Mouse (Mus musculus): ENCODE measurements around the gene Kcng4. TPM values are rescaled to one million over a fixed set of nuclear protein-coding genes. Genes with fewer than 3 reads are reported as not detected.
A peak's percentile ranks its signal among the peaks of the same experiment; 100 is the strongest.

The Kcng4 gene
- total RNA-seq, 2 experiments from 2014 or later = 0.42 to 0.79 TPM

DNA sequence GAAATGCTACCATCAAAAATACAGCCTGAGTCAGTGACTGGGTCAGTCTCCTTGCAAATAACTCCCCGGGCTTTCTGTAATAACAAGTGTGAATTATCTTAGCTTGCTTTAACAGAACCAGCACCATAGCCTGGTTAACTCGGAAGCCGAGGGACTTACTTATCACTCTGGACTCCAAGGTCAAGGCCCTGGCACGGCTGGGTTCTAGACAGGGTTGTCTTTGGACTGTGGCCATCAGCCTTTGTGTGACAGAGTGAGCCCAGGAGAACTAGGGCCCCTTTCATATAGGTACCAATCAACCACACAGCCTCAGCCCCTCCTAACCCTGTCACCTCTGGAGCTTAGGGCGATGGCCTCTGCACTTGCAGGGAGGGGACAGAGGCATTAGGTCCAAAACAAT, 5.6 kb upstream of the Kcng4 start:
- peak; percentile 69 for DNase-seq

DNA sequence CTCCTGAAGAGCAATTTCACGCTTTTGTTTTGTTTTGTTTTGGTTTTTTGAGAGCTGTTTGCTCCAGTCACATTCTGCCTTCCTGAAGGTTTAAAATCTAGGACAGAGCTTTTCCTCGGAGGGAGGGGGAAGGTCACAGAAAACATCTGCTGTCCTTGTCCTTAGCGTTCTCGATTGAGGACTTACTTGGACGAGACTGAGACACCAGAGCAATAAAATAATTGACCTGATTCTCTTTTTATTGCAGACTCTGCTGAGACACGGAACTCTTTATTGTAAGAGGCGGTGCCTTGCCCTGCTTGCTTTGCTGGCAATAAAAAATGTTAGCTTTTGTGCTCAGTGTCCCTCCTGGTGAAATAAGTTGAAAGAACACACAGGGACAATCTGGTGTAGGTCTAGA, 4.3 kb upstream of the Kcng4 start:
- DNase-seq = no peak

DNA sequence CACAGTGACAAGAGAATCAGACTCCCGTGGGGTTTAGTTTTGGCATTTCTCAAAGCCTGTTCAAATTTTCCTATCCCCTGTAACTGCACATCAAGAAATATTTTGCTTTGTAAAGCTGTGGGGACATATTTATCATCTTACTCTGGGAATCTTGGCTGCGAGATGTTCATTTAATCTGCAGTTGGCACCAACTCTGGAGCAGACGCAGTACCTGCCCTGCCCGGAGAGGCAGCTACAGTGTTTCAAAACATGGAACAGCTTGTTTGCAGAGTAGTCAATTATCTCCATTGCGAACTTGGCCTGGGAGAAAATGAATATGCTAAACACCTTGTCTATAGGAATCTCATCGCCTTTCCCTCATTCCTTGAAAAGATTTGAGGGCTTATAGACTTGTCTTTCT, 2.8 kb upstream of the Kcng4 start:
- DNase-seq = no peak

GRCm38 (mm10) chr8:119637381-119637780, 1.9 kb upstream of the Kcng4 start:
- DNase-seq = no peak

- DNase-seq = peak; percentile 49
These were observed 1.3 kb upstream of the Kcng4 start for GRCm38 (mm10) chr8:119636766-119637165.

- DNase-seq = no peak
These were observed 478 bp upstream of the Kcng4 start for GRCm38 (mm10) chr8:119635958-119636357.

DNA sequence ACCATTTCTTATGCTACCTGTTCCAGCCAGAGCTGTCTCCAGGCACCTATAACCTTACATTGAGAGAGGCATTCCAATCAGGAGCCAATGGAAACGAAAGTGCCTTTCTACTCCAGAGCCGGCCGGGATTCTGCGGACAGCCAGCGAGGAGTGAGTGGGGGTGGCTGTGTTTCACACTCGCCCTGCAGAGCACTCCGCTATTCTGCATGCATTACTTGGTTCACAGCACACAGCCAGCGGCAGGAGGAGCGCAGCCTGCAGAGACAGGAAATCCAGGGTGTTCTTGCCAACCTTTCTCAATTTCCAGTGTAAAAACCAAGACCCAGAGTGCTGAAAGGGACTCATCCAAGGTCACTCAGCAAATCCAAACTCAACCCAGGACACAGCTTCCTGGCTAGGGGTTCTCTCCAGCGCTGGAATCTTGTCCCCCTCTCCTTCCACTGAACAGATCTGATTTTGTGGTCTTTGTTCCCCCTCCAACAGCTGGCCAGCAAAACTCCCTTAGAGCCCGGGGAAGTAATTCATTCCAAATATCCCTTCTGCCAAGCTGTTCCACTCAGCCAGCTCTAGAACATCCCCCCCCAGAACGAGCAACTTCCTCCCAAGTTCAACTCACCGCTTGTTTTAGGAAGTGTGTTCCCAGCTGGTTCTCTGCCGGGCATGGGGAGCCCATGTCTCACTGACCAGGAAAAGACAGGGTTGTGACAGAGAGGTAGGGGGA, 704 bp downstream of the Kcng4 start:
- no peak for DNase-seq

- DNase-seq = no peak
These were observed 2.6 kb downstream of the Kcng4 start for GRCm38 (mm10) chr8:119632909-119633308.

DNA sequence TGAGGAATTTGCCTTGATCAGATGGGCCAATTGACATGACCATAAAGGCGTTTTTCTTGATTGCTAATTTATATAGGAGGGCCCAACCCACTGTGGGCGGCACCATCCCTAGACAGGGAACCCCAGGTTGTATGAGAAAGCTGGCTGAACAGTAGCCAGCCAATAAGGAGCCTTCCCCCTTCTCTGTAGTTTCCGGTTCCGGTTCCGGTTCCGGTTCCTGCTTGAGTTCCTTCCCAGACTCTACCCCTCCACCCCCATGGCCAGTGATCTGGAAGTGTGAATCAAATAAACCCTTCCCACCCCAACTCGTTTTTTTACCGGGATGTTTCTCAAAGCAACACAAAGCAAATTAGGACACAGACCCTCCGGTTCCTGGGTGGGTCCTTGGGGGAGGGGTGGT, 3.2 kb downstream of the Kcng4 start:
- DNase-seq = no peak

- DNase-seq = peak; percentile 44
These were observed 4.6 kb downstream of the Kcng4 start for GRCm38 (mm10) chr8:119630841-119631240.

DNA sequence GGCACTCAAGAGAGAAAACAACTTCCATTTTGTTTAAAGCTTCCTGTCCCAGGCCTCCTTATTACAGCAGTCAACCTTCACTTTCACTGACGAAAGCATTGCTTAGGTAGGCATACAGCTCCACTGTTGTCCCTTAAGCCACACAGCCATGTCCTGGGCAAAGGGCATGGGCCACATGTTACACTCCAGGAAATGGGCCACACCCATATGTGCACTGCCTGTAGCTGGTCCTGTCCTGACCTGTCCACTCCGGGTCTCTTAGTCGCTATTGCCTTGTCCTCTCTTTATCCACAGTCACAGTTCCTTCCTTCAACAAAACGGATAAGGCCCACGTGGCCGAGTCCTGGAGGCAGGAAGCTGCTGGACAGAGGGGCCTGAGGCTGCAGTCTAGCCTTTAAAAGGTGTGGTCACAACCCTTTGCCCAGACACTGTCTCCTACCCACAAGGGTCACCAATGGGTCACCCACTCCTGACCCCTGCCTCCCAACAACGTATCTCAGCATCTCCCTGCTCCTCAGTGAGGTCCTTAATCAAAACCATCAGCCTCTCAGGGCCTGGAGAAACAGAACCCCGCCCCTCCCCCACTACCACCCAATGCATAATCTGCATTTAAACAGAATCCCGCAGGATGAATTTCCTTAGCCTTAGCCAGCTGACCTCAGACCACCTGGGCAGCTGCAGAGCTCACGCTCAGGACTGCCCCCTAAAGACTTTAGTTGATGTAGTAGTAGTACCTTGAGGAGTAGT, 7.7 kb downstream of the Kcng4 start:
- DNase-seq = no peak

- DNase-seq = no peak
These were observed 8.3 kb downstream of the Kcng4 start for GRCm38 (mm10) chr8:119627199-119627598.

GRCm38 (mm10) chr8:119625788-119626187, 9.7 kb downstream of the Kcng4 start:
- no peak for DNase-seq

GRCm38 (mm10) chr8:119624916-119625315, 10.6 kb downstream of the Kcng4 start:
- DNase-seq = no peak

GRCm38 (mm10) chr8:119623744-119624143, 11.7 kb downstream of the Kcng4 start:
- no peak for DNase-seq

DNA sequence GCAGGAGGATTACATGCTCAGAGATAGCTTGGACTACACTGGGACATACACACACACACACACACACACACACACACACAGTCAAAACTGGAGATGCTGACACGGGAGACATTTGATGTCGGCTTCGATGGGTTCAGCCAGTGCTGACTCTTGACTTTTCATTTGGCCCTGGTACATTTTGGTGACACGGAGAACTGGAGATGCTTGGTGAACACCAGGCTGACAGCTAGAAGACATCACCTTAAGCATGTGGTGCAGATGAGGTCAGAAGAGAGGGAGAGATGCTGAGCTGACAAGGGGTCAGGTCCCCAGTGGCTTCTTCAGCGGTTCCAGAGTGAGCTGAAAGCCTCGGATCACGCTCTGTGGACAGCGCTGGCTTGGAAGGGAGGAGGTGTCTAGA, 12.4 kb downstream of the Kcng4 start:
- DNase-seq = no peak

DNA sequence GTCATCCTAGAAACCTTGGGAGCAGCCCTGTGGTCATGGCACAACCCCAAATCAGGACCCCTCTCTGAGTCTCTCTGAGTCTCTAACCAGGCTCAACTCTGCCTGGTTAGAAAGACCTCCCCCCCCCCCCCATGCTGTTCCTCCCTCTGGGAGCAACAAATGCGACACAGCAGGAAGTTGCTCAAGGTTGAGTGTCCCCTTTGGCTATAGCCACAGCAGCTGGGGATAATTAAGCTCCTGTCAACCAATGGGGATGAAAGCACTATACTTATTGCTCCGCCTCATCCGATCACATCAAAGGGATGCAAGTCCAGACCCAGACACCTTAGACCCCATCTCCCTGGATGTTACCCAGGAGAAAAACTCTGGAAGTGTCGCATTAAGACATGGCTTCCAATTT, 12.9 kb downstream of the Kcng4 start:
- DNase-seq = no peak

DNA sequence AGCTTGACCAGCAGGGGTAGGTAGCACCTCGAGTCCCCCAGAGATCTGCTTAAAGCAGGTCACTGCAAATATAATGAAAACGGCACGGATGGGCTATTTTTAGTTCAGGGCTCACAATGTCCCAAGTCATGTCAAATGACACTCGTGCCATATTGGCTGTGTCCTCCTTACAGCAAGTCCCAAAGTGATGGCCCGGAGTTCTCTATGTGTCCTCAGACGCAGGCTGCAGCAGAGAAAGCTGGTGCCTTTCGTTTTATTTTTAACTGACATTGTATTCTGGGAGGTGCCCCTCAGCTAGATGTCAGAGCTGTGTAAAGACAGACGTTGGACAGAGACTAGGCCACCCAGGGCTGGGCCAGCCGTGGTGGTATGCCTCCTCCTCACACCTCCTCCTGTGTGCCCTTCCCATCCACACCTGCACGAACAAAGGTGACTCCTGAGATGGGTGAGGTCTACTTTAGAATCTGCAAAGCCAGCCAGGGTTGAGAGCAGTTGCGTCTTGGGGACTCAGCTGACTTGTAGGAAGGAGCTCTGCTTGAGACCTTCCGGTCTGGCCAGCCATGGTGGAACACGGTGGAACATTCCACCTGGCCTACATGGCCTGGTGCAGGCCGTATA, 14.5 kb downstream of the Kcng4 start:
- no peak for DNase-seq

- no peak for DNase-seq
These were observed 15.2 kb downstream of the Kcng4 start for GRCm38 (mm10) chr8:119620116-119620840.

DNA sequence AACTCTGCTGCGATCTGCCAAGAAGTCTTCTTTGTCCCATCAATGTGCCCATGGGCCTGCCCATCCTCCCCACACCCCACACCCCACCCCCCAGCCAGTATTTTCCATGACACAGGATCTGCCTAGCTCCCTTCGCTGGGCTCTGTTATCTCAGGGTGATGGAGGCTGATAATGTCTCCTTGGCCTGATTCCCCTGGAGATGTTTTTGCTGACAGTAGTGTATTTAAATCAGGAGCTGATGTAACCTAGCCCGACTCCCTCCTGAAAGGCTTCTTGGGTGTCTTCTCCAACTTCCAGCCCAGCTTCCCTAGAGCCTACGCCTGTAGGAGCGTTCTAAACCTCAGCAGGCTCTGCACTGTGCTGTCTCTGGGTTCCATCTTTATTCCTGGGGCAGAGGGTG, 16.6 kb downstream of the Kcng4 start:
- no peak for DNase-seq

DNA sequence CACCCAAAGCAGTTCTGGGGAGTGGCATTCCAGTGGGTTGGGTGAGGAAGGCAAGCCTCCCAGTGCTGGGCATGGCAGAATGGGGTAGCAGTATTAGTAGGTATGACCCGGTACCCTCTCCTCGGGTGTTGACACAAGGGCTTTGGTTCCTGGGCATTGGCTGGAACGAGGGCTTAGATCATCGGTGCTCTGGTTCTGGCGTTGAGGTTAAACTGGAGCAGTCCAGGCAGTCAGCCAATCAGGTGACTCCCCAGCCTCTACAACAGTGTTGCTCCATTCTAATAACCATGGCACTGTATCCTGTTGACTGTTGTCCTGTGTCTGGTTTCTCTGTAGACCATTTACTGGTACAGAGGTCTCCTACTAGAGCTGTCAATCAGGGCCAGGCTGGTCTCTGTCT, 17.9 kb downstream of the Kcng4 start:
- DNase-seq = peak; percentile 68

GRCm38 (mm10) chr8:119616811-119617210, 18.7 kb downstream of the Kcng4 start:
- DNase-seq = no peak

GRCm38 (mm10) chr8:119616358-119616757, 19.1 kb downstream of the Kcng4 start:
- DNase-seq = no peak

Data from adrenal gland, postnatal 10 days (tissue).